Mouse (Mus musculus) liver, adult (tissue): ENCODE data around the gene Zfp446.

ENCODE experiments used
- GATA4 ChIP-seq: IDR thresholded peaks from 2 replicates; pipeline ENCODE4 v1.6.1; 2014; ENCODE audit warnings: mild to moderate bottlenecking, low read length; ENCODE audit not compliant: insufficient replicate concordance

Gene Zfp446

GRCm38 (mm10) chr7:13033451-13034147 is 56.0 kb downstream of the Zfp446 start:
- no peak for TF ChIP-seq GATA4

- TF ChIP-seq GATA4, result peak; percentile 32; the same call in 1 of the 2 replicates
These were observed 56.7 kb downstream of the Zfp446 start, which contains the start of gene Chmp2a for GRCm38 (mm10) chr7:13034148-13034977. TSS of gene Chmp2a (minus strand) at chr7:13034807.
